Mouse (Mus musculus) left cerebral cortex, adult 6 months (tissue): ENCODE measurements around the gene 4921504E06Rik. TPM values are rescaled to one million over a fixed set of nuclear protein-coding genes. Genes with fewer than 3 reads are reported as not detected.

ENCODE experiments used
- long read RNA-seq, 2 experiments: library from polyadenylated mRNA; unstranded; transcript quantifications; one replicate each; pipeline ENCODE4 v2.0.0; 2019 to 2020
- polyA plus RNA-seq: library from polyadenylated mRNA; unstranded; fragments of <200 nt; fragmentation: Nextera tagmentation; gene quantifications from 2 replicates; pipeline ENCODE4 v1.2.3, GENCODE M21; 2021

Gene 4921504E06Rik
- polyA plus RNA-seq = not detected in 2 replicates
- long read RNA-seq, experiment 1, partial matches to known transcripts = 0 of 1 reads
- long read RNA-seq, experiment 1, other reads (novel, unspliced or antisense) = 1 of 1 reads
- long read RNA-seq, experiment 2 = 0 reads

DNA sequence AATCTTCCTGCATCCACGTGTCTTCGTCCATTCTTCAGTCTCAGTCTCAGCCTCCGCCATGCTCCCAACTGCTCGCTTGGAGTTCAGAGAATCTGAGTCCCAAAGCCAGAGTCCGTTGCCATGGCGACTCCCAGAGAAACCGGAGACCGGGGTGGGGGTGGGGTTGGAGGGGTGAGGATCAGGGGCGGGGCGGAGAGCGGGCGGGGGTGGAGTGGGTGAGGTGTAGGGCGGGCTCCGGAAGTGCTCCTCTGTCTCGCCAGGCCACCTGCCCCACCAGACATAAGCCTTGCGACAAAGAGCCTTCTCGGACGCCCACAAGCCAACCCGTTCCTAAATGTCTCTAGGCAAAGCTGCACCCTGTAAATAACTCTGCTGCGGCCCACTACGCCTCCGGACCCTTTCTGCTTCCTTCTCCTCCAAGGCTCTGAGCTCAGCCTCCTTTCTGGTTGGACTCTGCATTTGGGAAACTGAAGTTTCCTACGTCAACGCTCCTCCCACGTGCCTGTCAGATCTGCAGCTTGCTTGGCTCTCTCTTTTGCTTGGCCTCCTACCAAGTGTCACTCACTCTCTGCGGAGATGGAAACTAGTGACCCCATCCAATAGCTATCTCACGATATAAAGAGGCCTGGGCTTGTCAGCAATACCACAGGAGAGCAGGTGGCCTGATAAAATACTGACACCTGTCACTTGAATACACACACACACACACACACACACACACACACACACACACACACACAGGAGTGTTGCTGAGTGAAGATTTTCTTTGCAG, at the start of gene 4921504E06Rik:
Gene 4921504E06Rik, minus strand, starts transcription at position 94 of the 772 bp plus-strand sequence.

DNA sequence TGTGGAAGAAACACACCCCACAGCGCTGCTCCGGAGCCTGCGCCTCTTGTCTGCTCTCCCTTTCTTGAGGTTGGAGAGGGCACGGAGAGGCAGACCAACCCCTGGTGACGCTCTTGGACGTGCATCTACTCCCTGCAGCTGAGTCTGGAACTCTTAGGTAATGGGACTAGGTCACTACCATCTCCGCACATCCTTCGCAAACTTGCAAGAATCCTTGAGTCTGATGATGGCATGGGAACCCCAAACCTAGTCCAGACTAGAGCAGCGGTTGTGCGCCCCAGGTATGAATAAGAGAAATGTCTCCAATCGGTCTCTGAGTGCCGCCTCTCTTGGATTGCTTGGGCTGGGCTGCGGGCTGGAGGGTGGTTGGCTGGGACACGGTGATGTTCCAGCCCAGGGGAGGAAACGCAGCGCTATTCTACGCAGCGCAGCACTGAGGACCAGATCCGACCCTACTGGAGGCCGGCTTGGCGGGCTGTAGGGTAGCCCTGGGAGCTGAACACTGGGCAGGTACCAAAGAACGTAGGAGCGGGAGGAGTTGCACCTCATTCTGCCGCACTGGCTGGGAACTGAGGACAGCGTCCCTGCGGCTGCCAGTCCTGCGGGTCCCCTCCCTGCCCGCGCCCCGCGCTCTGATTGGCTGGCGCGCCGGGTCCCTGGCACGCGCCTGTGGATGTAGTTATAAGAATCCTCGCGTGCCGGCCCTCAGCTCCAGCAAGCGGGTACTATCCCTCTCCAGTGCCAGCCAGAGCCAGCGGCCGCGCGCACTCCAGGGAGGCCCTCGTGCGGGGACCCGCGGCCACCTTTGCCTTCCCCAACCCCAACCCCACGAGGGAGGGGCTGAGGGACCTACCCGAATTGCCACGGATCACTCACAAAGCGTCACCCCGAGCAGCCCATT, 108.5 kb downstream of the 4921504E06Rik start, which contains the start of gene Ptf1a:
Gene Ptf1a, plus strand, starts transcription at position 733 of the 901 bp plus-strand sequence.

Other genes with a start within 250 kb of the 4921504E06Rik start
- gene Msrb2, start 182.5 kb downstream of the 4921504E06Rik start, polyA plus RNA-seq = 49.7 and 56.2 TPM in 2 replicates
- gene Ptf1a, start 108.3 kb downstream of the 4921504E06Rik start, polyA plus RNA-seq = not detected in 2 replicates
- 3.8 and 19.2 TPM in 2 replicates for gene Otud1, start 103.8 kb upstream of the 4921504E06Rik start, polyA plus RNA-seq